Mouse (Mus musculus) activated CD4-positive, CD25-positive, alpha-beta regulatory T cell, adult 4 months (primary cell): ENCODE measurements at regions not wholly inside any gene's neighbourhood (a gene's known extent, or its start where the extent isn't known, plus 50 kb on each side); places are given as distances from the start of the nearest gene placed in this dataset.

Source experiments
- ATAC-seq: one replicate; pipeline ENCODE4 v1.8.0; 2017

DNA sequence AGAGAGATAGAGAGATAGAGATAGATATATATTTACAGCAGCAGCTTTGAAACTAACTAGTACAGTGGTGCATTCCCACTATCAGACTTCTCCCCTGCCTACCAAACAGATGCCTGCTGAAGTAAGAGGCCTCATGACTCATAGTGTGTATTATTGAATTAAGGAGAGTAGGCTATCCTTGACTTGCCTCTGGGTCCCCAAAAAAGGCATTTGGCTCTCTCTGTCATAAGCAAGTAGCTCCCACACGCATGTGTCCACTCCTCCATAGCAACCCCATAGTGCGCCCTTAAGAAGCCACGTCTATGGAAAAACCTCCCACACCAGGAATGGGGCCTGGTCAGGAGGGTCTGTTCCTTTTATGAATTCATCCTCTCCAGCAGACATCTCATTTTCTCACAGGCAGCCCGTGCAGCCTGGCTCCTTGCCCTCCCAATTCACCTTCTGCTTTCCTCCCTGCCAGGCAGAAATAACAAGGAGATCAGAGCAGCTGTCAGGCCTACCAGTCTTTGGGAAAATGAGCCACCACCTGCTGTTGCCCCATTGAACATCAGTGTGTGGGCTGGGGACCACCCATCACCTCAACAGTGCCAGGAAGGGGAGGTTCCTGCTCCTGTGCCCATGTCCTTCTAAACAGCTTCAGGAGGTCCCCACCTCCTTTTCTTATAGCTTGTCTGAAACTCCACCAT, 208.5 kb upstream of the Mocs1 start:
- ATAC-seq: no peak

DNA sequence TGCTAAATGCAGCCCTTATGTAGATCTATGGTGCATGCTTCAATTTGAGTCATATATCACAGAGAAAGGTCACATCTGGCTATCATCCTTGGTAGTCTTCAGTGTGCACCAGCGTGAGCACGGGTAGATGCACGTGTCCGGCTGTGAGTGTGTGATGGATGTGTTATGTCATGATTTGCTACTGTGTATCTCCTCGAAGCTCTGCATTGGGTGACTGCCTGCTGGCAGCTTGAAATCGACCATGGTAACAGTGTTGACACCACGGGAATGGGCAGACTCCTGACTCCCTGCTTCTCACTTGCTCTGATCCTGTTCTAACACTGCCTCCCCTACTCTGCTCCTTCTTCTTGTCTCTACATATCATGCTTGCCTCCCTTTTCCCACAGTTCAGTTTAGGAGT, 204.9 kb upstream of the Mocs1 start:
- ATAC-seq: no peak

DNA sequence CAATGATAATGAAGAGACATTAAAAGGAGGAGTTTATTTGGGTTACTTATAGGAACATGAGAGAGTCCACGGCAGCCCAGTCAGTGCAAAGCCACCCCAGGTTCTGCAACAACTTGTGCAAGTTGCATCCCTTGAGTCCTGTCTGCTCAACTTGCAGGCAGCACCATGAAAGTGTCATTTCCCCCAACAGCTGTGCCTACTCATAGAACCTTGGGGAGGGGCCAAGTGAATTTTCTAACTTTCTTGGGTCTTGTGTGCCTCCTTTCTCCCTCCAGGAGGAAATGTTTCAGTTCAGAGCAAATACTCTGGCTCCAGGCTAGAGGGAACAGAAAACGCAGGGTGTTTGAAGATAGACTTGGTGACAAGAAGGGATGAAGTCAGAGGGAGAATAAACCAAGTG, 204.5 kb upstream of the Mocs1 start:
- ATAC-seq: no peak

DNA sequence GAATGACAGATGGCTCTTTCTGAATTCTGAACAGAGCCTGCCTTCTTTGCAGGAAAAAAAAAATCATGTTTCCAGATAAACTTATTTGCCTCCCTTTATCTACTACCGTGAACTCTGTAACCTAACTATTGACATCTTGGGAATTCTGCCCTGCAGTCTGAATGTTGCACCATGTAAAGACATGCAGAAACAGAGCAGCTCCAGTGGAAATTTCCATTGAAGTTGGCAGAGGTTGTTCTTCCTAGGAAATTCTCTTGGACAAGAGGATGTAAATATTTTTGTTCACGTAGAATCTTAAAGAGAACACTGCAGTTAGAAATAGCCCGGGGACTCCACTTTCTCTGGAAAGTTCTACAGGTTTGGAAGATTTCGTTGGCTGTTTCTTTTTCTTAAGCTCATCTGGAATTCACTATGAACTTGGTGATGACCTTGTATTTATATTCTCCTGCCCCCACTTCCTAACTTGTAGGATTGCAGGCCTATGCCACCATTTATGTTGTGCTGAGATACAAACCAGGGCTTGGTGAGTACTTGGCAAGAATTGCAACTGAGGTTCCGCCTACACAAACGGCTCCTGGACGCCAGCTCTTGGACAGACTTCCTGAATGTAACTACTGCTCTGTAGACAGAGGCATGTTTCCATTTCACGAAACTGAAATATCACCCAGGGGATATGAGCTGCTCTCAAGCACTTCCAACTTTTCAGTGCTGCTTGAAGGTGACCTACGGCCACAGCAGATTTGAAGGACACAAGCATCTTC, 202.7 kb upstream of the Mocs1 start:
- ATAC-seq: no peak

DNA sequence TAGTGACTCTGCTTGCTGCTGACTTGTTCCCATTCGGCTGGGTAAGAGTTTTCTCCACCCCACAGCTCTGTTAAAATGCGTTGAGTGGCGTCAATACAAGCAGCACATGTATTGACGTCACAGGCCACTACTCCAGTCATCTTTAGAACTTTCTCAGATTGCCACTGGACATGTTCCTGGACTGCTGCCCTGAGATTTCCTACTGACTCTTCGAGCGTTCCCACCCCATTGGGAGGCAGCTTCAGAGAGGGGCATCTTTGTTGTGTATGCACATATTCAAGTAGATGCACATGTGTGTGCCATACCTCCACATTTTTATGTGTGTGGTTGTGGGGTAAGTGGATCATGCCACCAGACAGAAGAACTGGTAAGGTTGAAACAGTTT, 202.2 kb upstream of the Mocs1 start:
- ATAC-seq: no peak

DNA sequence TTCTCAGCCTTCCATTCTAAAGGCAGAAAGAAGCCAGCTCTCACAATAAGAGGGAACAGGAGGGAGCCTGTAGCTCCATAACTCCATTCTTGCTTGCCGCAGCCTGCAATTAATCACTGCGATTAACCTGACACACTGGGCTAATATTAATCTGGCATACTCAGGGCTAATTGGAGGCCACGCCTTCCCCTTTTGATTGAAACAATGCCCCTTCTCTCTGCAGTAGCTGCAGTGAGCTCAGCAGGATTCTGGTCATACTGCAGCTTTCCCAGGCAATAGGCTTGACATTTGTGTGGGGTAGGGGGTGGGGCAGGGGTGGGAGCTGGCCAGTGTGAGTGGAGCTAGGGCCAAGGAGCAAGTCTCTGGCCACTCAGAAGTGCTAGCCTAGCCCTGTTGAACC, 196.9 kb upstream of the Mocs1 start:
- ATAC-seq: no peak

DNA sequence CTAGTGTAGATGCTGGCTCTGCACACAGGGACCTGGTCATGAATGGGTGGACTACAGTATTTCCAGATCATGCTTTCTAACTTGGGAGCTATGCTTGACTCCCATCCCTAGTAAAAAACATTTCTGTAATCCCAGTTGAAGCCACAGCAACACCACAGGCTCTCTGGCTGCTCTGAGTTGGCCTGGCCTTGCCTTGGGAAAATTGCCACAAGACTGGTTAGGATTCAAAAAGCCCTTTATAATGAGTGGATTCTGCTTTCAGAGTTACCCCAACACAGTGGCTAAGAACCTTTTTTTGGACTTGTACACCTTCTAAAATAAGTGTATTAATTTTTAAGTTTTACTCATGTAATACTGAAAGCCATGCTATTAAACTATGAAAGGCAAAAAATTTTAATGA, 188.1 kb upstream of the Mocs1 start:
- ATAC-seq: no peak

DNA sequence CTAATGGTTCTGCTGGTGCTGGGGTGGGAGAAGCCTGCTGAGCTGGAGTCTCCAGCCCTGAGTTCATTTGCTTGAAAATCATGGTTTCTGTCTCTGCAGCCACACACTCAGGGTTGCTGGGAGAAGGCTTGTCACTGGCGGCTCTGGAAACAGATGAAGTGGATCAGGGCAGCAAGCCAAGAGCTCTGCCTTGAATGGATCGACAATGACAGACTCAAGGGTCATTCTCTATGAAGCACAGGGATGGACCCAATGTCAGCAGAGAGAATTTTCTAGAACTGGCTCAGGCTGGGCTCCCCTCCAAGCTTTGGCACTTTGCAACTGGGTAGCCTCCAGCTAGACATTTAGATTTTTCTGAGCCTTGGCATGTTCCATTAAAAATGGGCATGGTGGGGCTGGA, 184.7 kb upstream of the Mocs1 start:
- no peak for ATAC-seq

DNA sequence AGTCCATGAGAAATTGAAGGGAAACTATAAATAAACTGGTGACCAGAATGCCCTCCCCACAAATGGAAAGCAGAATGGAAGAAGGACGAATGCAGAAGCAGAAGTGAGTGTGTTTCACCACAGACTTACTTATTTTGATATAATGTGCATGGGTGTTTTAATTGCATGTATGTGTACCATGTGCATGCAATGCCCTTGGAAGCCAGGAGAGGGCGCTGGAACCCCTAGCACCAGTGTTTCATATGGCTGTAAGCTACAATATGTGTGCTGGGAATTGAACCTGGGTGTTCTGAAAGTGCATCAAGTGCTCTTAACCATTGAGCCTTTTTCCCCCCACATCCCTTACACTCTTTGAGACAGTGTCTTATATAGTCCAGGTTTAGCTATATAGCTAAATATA, 183.1 kb upstream of the Mocs1 start:
- no peak for ATAC-seq

DNA sequence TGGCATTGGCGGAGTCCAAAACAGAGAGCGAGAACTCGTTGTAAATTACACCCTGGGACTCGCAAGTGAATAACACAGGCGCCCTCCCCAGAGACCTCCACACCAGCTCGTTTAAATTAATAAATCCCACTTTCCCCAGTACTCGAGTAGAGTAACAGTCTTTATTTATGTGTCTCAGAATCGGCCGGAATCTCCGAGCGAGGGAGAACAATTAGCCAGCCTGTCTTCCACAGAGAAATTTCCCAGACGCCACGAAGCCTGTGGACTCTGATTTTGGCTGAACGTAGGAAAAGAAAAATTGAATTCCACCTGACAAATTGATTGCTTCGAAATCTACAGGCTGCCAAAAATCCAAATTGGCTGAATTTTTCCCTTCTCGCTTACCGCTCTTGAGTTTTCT, 180.9 kb upstream of the Mocs1 start:
- no peak for ATAC-seq

DNA sequence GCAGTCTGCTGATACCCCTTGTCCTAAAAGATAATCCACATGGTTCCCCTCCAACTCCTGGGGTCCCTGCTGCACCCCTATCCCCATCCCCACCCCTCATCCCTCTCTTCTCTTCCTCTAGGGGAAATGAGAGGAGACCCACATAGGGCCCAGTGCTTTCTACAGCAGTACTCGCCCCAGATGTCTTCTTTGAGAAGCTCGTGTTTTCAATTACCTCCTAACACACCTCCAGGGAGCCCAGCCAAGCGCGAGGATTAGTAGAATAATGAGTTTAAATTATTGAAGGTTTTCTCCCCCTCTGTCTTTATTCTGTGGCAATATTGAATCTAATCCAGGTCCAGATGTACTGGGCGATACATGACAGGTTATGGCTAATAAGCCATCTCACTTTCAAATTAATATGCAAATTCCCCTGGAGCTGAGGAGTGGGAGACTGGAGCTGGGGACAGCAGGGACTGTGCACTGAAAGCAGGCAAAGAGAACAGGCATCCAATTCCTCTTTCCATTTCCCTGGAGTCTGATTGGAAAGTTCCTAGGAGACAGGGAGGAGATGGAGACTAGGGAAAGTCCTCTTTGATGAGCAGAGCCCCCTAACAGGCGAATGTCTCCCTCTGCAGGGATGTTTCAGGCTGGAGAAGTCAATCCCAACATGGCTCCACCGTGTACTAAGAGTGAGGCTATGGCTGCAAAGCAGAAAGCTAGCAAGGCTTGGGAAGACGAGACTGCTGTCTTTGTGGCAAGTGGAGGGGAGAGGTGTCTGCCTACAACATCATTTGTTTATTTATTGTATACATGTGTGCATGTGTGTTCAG, 177.2 kb upstream of the Mocs1 start:
- ATAC-seq: no peak

DNA sequence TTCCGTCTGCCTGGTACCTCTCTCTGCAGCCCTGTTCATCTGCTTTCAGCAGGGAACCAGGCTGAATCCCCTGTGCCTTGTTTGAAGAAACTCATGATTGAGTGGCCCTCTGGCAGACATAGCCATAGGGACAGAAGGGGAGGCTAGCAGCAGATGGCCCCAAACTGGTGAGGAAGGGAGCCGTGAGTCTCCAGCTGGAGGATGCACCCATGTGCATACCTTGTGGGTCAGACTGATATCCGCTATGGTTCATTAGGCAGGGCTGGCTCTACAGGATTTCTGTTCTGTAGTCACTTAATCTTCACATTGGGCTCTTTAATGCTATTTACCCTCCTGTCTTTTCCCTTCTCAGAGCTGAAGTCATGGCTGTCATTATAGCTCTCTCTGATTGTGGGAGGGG, 175.9 kb upstream of the Mocs1 start:
- ATAC-seq: no peak

DNA sequence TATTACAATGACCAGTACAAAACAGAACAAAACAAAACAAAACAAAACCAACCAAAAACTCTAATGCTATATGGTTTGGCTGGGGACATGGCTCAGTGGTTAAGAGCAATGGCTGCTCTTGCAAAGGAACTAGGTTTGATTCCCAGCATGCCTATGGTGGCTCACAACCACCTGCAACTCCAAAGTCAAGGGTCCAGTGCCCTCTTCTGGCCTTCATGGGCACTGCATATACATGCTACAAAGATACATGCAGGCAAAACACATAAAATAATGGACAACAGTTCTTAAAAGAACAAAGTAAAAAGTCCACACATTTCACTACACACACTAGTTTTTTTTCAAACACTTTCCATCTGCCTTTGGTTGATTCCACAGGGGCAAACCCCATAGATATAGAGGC, 169.7 kb upstream of the Mocs1 start:
- no peak for ATAC-seq

DNA sequence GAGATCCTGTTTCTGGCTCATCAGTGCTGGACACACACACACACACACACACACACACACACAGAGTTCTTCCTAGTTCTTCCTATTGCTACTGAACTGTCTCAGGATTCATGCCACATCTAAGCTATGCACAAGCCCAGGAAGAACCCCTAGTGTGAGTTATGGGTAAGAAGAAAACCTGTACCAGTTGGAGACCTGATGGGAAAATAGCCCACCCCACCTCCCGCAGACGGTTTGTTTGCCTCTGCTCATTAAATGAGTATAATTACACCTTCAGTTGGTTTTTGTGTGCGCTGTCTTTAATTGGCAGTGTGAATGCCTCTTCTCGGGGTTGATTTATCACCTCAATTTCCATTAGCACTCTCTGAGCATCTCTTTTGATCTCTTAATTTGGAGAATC, 165.8 kb upstream of the Mocs1 start:
- ATAC-seq: no peak

DNA sequence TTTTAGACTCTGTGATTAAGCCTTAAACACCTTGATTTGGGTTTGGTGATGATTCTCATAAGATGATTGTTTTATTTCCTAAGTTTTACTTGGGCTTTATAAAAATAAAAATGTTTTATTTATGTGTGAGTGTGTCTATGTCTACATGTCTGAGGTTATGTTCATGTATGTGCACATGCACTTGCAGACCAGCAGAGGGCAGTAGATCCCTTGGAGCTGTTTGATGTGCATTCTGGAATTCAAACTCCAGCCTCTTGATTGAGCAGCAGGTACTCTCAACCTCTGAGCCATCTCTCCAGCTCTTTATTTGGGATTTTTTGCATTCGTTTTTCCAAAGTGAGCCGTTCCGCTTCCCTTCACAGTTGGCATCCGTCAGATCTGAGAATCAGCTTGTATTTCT, 161.8 kb upstream of the Mocs1 start:
- ATAC-seq: no peak

DNA sequence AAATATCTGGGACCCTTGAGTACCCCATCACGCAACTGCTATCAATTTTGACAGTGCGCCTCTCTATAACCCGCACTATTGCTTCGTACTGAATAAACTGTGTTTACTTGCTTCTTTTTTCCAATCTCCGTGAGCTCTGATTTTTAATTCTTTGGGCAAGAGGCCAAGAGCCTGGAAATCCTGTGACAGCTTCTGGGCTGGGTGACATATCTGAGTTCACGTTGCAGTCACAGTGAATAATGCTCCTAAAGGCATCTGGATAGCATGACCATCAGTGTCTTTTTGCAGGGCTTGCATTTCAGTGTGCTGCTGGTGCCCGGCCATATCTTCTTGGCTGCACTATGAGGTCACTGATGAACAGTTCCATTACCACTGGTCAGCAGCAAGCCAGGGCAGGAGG, 158.2 kb upstream of the Mocs1 start:
- ATAC-seq: no peak

DNA sequence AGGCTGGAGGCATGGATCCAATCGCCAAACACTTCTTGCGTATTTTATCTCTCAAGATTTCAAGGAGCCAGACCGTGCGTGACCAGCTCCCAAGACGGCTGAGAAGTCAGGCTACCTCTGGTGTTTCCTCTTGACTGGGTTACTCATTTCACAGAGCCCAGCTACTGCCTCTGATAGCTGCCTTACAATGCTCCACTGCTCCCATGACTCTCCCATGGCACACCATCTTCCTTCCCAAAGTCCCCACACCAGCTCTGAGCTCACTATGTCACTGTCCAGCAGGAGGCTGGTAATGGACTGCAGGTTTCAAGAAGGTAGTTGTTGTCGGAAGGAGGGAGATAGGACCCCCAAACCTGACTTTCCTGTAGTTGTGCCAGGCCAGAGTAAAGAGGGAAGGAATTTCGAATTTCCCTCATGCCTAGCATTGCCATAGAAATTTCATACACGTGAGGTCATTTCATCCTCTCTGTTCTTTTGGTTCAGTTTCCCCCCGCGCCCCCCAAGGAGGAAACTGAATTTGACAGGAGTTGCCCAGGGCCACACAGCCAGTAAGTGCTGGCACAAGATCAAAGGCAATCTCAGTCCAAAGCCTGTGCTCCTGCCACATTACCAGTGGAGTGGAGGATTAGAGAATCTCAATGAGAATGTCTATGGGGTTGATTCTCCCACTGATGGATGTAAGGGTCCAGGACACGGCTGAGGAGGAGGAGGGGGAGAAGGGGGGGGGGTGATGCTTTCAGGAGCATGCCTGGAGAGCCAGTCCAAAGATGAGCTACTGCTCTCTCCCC, 155.3 kb upstream of the Mocs1 start:
- ATAC-seq: no peak

DNA sequence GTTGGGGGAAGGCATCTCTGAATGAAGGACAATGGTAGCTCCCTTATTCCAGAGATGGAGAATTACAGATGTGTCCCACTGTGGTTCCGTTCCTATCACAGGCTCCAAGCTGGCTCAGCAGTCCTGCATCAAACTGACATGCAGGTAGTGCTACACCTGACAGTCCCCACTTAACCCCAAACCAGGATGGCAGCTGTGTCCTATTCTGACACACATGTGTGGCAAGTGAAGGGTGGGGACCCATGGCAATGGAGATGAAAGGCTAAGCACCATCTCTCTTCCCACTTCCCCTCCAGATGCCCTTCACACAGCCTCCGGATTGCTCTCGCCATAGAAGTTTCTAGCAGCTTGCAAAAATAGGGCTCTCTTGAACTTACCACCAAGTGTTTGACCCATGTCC, 153.2 kb upstream of the Mocs1 start:
- no peak for ATAC-seq

DNA sequence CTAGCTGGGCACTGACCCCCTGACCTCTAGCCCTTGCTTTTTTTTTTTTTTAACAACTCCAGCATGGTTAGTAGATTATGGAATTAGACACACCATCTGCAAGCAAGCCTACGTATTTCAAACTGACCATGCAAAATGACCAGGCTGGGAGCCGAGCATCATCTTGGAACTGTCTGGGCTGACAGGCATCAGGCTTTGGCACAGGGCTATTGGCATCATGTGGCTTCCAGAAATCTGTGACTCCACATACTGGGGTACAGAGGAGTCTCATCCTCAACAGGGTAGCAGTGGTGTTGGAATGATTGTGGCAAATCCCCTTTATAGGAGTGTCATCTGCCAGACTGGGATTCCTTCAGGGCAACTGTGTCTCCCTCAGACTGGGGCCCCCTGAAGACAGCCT, 152.7 kb upstream of the Mocs1 start:
- ATAC-seq: no peak

DNA sequence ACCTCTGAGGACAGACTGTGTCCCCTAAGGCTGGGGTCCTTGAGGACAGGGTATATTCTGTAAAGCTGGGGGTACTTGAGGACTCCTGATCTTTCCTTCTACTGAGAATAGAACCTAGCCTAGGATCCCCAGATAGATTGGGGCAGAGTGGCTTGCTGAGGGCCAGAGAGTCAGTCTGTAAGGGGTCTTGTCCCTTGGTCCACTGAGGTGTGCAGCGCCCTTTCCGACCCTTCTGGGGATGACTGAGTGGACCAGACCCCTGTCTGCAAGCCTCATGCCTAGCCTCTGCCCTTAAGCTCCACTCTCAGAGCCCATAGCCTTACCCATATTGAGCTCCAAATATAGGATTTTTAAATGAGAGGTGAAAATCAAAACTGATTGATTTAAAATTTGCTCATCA, 152.2 kb upstream of the Mocs1 start:
- ATAC-seq: no peak

DNA sequence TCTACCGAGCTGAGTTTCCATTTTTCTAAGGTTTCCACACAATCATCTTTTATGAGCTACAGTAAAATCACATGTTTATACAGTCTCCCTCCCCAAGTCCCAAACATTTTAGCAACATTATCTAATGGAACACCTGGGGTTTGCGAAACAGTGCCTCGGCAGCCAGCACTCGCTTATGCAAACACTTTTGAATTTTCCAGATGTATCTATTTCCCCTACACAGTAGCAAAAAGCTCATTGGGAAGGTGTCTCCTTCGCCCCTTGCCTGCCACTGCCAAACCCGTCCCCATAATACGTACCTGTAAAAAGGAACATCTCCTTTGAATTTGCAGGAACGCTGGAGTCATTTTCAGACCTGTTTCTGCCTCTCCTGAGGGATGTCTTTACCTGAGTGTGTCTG, 149.6 kb upstream of the Mocs1 start:
- ATAC-seq: no peak

DNA sequence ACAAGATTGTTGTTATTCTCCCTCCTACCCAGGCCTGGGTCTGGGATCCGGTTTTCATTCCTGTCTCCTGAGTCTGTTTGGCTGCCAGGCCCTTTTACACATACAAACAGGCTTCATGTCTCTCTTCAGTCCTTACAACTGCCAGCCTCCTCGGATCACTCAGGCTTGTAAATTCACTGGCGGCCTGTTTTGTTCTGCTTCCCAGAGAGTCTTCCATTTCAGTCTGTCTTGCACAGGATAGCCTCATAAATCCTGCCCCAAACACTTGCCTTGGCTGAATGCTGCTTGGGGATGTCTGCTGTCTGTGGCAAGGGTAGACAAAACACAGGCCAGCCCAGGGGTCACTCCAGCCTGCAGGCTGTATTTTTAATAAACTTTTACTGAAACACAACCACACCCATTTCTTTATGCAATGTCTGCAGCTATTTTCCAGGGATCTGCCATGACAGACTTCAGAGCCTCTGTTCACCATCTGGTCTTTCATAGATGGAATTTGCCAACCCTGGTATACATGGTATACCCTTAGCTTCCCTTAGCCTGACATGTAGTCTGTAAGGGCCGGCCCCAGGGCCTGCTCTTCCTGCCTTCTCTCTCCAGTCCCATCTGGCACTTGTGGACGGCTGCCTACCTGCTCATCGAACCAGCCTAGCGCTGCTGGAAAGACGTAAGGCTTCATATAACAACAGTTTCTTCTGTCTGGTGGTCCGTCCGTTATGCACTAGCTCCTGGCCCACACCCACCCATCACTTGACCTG, 149.0 kb upstream of the Mocs1 start:
- ATAC-seq: no peak
